Mouse (Mus musculus) stomach, embryonic 14.5 days (tissue): ENCODE results near the gene Spo11. TPM values are rescaled to one million over a fixed set of nuclear protein-coding genes. Genes with fewer than 3 reads are reported as not detected.

ENCODE experiments used
- ATAC-seq: fragments of 200-750 bp; cut with Nextera tagmentation; 2 replicates; pipeline ENCODE4 v1.8.0; 2017; ENCODE audit warnings: low read depth, moderate TSS enrichment; ENCODE audit not compliant: insufficient number of reproducible peaks, insufficient read depth, low FRiP score
- H3K27ac ChIP-seq: fragments of 300-500 bp; sonication (generic); 2 replicates; pipeline ENCODE4 v1.5.1; 2014; ENCODE audit warnings: mild to moderate bottlenecking, low read length, moderate library complexity, mixed read lengths
- H3K27me3 ChIP-seq: fragments of 300-500 bp; sonication (generic); 2 replicates; pipeline ENCODE4 v1.6.1; 2014; ENCODE audit warnings: low read length, control low read depth, mixed read lengths; ENCODE audit not compliant: control insufficient read depth, insufficient read depth
- H3K36me3 ChIP-seq: fragments of 300-500 bp; sonication (generic); 2 replicates; pipeline ENCODE4 v1.6.1; 2014; ENCODE audit warnings: mild to moderate bottlenecking, control low read depth, low read length, moderate library complexity, mixed read lengths; ENCODE audit not compliant: control insufficient read depth, insufficient read depth
- H3K4me1 ChIP-seq: fragments of 300-500 bp; sonication (generic); 2 replicates; pipeline ENCODE4 v1.6.1; 2014; ENCODE audit warnings: low read length, control low read depth, mixed read lengths; ENCODE audit not compliant: control insufficient read depth, insufficient read depth
- H3K4me2 ChIP-seq: fragments of 300-500 bp; sonication (generic); replicated peaks from 2 replicates; pipeline ENCODE4 v1.6.1; 2014; ENCODE audit warnings: low read depth, low read length, control low read depth
- H3K4me3 ChIP-seq: fragments of 300-500 bp; sonication (generic); 2 replicates; pipeline ENCODE4 v1.5.1; 2014; ENCODE audit warnings: low read depth, low read length, control low read depth
- H3K9ac ChIP-seq: fragments of 300-500 bp; sonication (generic); replicated peaks from 2 replicates; pipeline ENCODE4 v1.6.1; 2014; ENCODE audit warnings: low read depth, mild to moderate bottlenecking, control low read depth, low read length, moderate library complexity, mixed read lengths
- H3K9me3 ChIP-seq: fragments of 300-500 bp; sonication (generic); 2 replicates; pipeline ENCODE4 v1.6.1; 2016; ENCODE audit warnings: low read depth, low read length, control low read depth; ENCODE audit not compliant: control insufficient read depth
- WGBS: fragments of 180-500 bp; shearing (Covaris S2); extraction: QIAGEN DNeasy Blood & Tissue Kit; methylation state at CpG from one replicate; pipeline ENCODE4 v1.1.7; 2014; 5-methylcytosine and 5-hydroxymethylcytosine counted together
- polyA plus RNA-seq: library from polyadenylated mRNA; unstranded; fragments of >200 nt; fragmentation: Nextera tagmentation; extraction: Ambion mirVana; gene quantifications from 2 replicates; pipeline ENCODE4 v1.2.1, GENCODE M21; 2014

Gene Spo11
- polyA plus RNA-seq, 1 experiment from 2014 or later: 0.54 TPM

DNA sequence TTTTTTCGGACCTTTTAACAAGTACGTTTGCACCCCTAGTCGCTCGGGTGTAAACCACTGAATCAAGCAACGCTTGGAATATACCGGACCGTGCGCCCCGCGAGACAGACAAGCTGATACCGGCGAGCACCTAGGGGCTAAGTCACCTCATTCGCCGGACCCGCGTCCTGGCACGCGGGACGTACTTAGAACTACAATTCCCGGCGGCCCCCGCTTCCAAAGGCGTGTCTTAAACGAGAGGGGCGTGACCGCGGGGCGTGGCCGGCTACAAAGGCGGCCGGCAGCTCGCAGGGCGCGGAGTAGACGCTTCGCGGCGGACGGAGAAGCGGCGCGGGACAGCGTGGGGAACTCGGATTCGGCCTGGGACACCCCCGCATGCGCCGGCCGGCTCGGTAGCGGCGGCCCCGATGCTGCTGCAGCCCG is 44.1 kb downstream of the Spo11 start:
- Histone ChIP-seq H3K9me3 (no peaks in the 10 kb centered on the region), H3K27me3 (no peaks in the 10 kb centered on the region), H3K27ac (no peak overlapping the region), H3K4me1 (peaks cover 50% of the 10 kb centered on the region), H3K9ac (peak overlapping the region; percentile 71), H3K36me3 (no peaks in the 10 kb centered on the region; the same call in 1 of the 2 replicates), H3K4me2 (peak overlapping the region; percentile 68), H3K4me3 (peak overlapping the region; percentile 81)
- 2% methylated on average over 54 of the region's 54 CpGs for WGBS
- ATAC-seq: peak; percentile 66

DNA sequence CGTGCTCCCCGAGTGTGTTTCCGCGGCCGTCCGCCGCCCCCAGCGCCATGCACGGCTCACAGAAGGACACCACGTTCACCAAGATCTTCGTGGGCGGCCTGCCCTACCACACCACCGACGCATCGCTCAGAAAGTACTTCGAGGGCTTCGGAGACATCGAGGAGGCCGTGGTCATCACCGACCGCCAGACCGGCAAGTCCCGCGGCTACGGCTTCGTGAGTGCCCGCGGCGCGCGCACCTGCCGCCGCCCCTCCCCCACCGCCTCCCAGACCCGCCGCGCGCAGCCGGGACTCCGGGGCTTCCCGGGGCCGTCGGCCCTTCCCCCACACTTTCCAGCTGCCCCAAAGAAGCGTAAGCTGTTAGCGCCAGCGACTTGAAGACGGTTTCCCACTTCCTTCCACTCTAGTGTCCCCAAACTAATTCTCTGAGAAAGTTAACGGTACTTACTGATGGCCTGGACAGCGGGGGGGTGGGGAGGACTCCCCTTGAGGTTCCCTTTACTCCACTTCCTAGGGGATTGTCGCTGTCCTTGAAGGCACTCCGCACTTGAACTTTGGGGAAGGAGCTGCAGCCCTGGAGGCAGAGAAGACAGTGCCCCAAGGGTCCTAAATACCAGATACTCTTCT is 44.7 kb downstream of the Spo11 start:
- Histone ChIP-seq H3K9ac (peak overlapping the region; percentile 71), H3K4me1 (peaks cover 55% of the 10 kb centered on the region), H3K27me3 (no peaks in the 10 kb centered on the region), H3K36me3 (no peaks in the 10 kb centered on the region; the same call in 1 of the 2 replicates), H3K9me3 (no peaks in the 10 kb centered on the region), H3K27ac (no peak overlapping the region), H3K4me3 (peak overlapping the region; percentile 81), H3K4me2 (peak overlapping the region; percentile 68)
- ATAC-seq: peak; percentile 3; the same call in 1 of the 2 replicates
- WGBS: under 1% methylated on average over 50 of the region's 51 CpGs

- Histone ChIP-seq H3K36me3 (no peaks in the 10 kb centered on the region; the same call in 1 of the 2 replicates), H3K4me1 (peaks cover 62% of the 10 kb centered on the region), H3K27ac (no peak overlapping the region), H3K9ac (peak overlapping the region; percentile 71), H3K9me3 (no peaks in the 10 kb centered on the region), H3K4me2 (peak overlapping the region; percentile 68), H3K4me3 (peak overlapping the region; percentile 81), H3K27me3 (no peaks in the 10 kb centered on the region)
- WGBS: 31% methylated on average over 10 of the region's 10 CpGs
- no peak for ATAC-seq
Observed at GRCm38 (mm10) chr2:173022813-173023212, 45.3 kb downstream of the Spo11 start.

DNA sequence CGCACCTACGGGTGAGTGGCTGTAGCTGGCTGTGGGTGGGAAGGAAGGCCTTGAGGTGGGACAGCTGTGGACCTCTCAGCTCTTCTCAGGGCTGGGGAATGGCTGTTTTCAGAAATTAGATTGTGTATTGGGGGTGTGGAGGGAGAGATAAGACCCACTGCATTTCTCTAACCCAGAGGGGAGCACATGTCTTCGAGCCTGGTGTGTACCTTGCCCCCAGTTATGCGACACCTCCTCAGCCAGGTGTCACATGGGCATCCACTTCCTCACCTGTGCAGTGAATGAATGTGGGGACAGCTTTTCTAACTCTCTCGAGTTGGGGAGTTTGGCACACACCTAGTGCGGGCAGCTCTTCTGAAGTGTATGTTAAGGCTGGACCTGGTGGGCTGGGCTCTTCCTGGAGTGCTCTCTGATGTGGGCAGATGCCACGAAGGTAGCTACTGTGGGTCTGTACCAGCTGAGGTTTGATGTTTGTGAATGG is 45.9 kb downstream of the Spo11 start:
- H3K27ac ChIP-seq: no peak overlapping the region
- H3K9me3 ChIP-seq: no peaks in the 10 kb centered on the region
- WGBS: 68% methylated on average over 7 of the region's 7 CpGs
- H3K36me3 ChIP-seq: no peaks in the 10 kb centered on the region; the same call in 1 of the 2 replicates
- peak overlapping the region; percentile 81 for H3K4me3 ChIP-seq
- H3K4me2 ChIP-seq: peak overlapping the region; percentile 68
- H3K4me1 ChIP-seq: peaks cover 63% of the 10 kb centered on the region
- H3K27me3 ChIP-seq: no peaks in the 10 kb centered on the region
- H3K9ac ChIP-seq: 0 out of 2 replicates have a peak overlapping the region, but pooled peaks have one; percentile 71
- ATAC-seq: no peak

- Histone ChIP-seq H3K4me3 (0 out of 2 replicates have a peak overlapping the region, but pooled peaks have one; percentile 81), H3K9me3 (no peaks in the 10 kb centered on the region), H3K9ac (no peak overlapping the region), H3K4me1 (peaks cover 63% of the 10 kb centered on the region), H3K27ac (no peak overlapping the region), H3K4me2 (peak overlapping the region; percentile 68; the same call in 1 of the 2 replicates), H3K36me3 (no peaks in the 10 kb centered on the region; the same call in 1 of the 2 replicates), H3K27me3 (no peaks in the 10 kb centered on the region)
- ATAC-seq: no peak; the same call in 1 of the 2 replicates
- WGBS: 70% methylated on average over 4 of the region's 4 CpGs
Observed at GRCm38 (mm10) chr2:173023966-173024365, 46.5 kb downstream of the Spo11 start.

DNA sequence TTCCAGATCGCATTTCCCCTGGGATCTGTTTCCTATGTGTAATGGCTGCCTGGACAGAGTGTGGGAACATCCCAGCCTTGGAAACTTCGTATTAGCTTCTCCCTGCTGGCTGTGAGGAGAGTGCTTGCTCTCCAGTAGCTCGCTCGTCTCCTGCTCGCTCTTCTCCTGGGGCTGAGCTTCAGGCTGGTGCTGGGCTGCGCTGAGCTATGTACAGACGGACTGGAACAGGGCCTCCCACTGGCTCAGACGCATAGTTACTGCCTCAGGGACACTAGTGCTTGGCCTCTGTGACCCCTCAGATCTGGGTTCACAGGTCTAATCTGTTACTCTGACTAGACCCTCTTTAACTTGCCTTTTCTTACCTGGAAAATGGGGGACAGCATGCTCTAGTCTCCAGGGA is 46.9 kb downstream of the Spo11 start:
- Histone ChIP-seq H3K27ac (no peak overlapping the region), H3K4me1 (peaks cover 58% of the 10 kb centered on the region)
- no peak for ATAC-seq

DNA sequence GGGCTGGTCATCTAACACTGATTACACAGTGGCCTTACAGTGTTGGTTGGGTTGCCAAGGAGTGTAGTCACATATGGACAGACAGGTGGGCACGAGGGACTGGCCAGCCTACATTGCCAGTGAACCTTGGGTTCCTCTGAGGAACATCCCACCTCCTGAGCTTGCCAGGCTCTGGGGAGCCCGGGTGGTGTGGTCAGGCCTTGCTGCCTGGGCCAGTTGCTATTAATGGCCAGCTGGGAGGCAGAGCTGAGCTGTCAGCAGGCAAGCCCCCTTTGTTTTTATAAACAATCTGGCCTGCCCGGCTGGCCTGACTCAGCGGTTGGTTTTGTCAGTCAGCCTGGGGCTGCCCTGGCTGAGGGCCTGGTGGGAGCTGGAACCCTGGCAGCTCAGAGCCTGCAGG is 47.4 kb downstream of the Spo11 start:
- no peaks in the 10 kb centered on the region for H3K27me3 ChIP-seq
- H3K36me3 ChIP-seq: no peaks in the 10 kb centered on the region; the same call in 1 of the 2 replicates
- no peak overlapping the region for H3K4me2 ChIP-seq
- 29% methylated on average over 4 of the region's 4 CpGs for WGBS
- H3K9ac ChIP-seq: no peak overlapping the region
- peaks cover 56% of the 10 kb centered on the region for H3K4me1 ChIP-seq
- no peak overlapping the region for H3K4me3 ChIP-seq
- H3K9me3 ChIP-seq: no peaks in the 10 kb centered on the region
- no peak for ATAC-seq
- H3K27ac ChIP-seq: no peak overlapping the region

More for the DNA sequence above, 46.9 kb downstream of the Spo11 start:
- Histone ChIP-seq H3K27me3 (no peaks in the 10 kb centered on the region), H3K4me2 (no peak overlapping the region; the same call in 1 of the 2 replicates), H3K9ac (no peak overlapping the region), H3K36me3 (no peaks in the 10 kb centered on the region; the same call in 1 of the 2 replicates), H3K4me3 (no peak overlapping the region), H3K9me3 (no peaks in the 10 kb centered on the region)
- 78% methylated on average over 8 of the region's 8 CpGs for WGBS

- Histone ChIP-seq H3K9me3 (no peaks in the 10 kb centered on the region), H3K27me3 (no peaks in the 10 kb centered on the region), H3K27ac (peak overlapping the region; percentile 63), H3K4me1 (peaks cover 49% of the 10 kb centered on the region), H3K4me2 (no peak overlapping the region), H3K9ac (no peak overlapping the region), H3K4me3 (no peak overlapping the region), H3K36me3 (no peaks in the 10 kb centered on the region; the same call in none of the 2 replicates)
- WGBS: 77% methylated on average over 5 of the region's 5 CpGs
- ATAC-seq: no peak
Observed at GRCm38 (mm10) chr2:173026286-173026685, 48.8 kb downstream of the Spo11 start.
